Mouse (Mus musculus): Measurements from ENCODE around the gene Tmem130.

GRCm38 (mm10) chr5:144734949-144735348, 26.7 kb downstream of the Tmem130 start:
- TF ChIP-seq CTCF (IDR thresholded peaks at IDR 0.05; ENCODE audit: low read depth), result peak; percentile 92
- no peak for TF ChIP-seq EP300 (optimal IDR thresholded peaks at IDR 0.05)
